Mouse (Mus musculus) 416B (cell line): ENCODE data around the gene Atp5mpl.

Experiments
- DNase-seq: peaks from one replicate; pipeline ENCODE4 v3.0.0; 2011; ENCODE audit warnings: low read depth

The Atp5mpl gene

GRCm38 (mm10) chr12:111966683-111967173 lies at the start of gene Atp5mpl:
Gene Atp5mpl (minus strand): TSS chr12:111966977.
- DNase-seq = peak; percentile 92

GRCm38 (mm10) chr12:112016346-112016745 lies 49.6 kb upstream of the Atp5mpl start:
- DNase-seq = no peak

GRCm38 (mm10) chr12:112013271-112013801 lies 46.6 kb upstream of the Atp5mpl start:
- no peak for DNase-seq

- DNase-seq = no peak
These were observed 45.9 kb upstream of the Atp5mpl start for GRCm38 (mm10) chr12:112012511-112013270.

GRCm38 (mm10) chr12:112001223-112001622 lies 34.4 kb upstream of the Atp5mpl start:
- peak; percentile 57 for DNase-seq

GRCm38 (mm10) chr12:111999735-112000134 lies 33.0 kb upstream of the Atp5mpl start:
- DNase-seq = no peak

- no peak for DNase-seq
These were observed 28.4 kb upstream of the Atp5mpl start for GRCm38 (mm10) chr12:111995161-111995560.

GRCm38 (mm10) chr12:111992626-111993025 lies 25.8 kb upstream of the Atp5mpl start:
- peak; percentile 24 for DNase-seq

- no peak for DNase-seq
These were observed 20.0 kb upstream of the Atp5mpl start for GRCm38 (mm10) chr12:111986756-111987155.

- DNase-seq = no peak
These were observed 16.4 kb upstream of the Atp5mpl start for GRCm38 (mm10) chr12:111983165-111983564.

- DNase-seq = no peak
These were observed 15.1 kb upstream of the Atp5mpl start for GRCm38 (mm10) chr12:111981831-111982230.

GRCm38 (mm10) chr12:111980887-111981367 lies 14.2 kb upstream of the Atp5mpl start, which contains the start of gene Rd3l:
Gene Rd3l (minus strand): TSS chr12:111981317.
- DNase-seq = no peak

GRCm38 (mm10) chr12:111978274-111978673 lies 11.5 kb upstream of the Atp5mpl start:
- no peak for DNase-seq

GRCm38 (mm10) chr12:111977138-111977537 lies 10.4 kb upstream of the Atp5mpl start:
- DNase-seq = no peak

- DNase-seq = peak; percentile 67
These were observed 7.8 kb upstream of the Atp5mpl start for GRCm38 (mm10) chr12:111974578-111974977.

- DNase-seq = no peak
These were observed 5.7 kb upstream of the Atp5mpl start for GRCm38 (mm10) chr12:111972504-111972903.

GRCm38 (mm10) chr12:111971231-111971686 lies 4.5 kb upstream of the Atp5mpl start, which contains the start of gene Tdrd9:
Gene Tdrd9 (plus strand): TSS chr12:111971559.
- peak; percentile 11 for DNase-seq

GRCm38 (mm10) chr12:111970085-111970484 lies 3.3 kb upstream of the Atp5mpl start:
- no peak for DNase-seq

GRCm38 (mm10) chr12:111963339-111963738 lies 3.4 kb downstream of the Atp5mpl start:
- no peak for DNase-seq

GRCm38 (mm10) chr12:111958101-111958865 lies 8.5 kb downstream of the Atp5mpl start:
- DNase-seq = peak; percentile 74

- no peak for DNase-seq
These were observed 10.6 kb downstream of the Atp5mpl start for GRCm38 (mm10) chr12:111956173-111956572.

- no peak for DNase-seq
These were observed 15.1 kb downstream of the Atp5mpl start for GRCm38 (mm10) chr12:111951701-111952100.
